Mouse (Mus musculus): ENCODE results near the gene Haus7. TPM values are rescaled to one million over a fixed set of nuclear protein-coding genes. Genes with fewer than 3 reads are reported as not detected.

The Haus7 gene
- polyA plus RNA-seq, 1 experiment from 2014 or later = 69.6 TPM

DNA sequence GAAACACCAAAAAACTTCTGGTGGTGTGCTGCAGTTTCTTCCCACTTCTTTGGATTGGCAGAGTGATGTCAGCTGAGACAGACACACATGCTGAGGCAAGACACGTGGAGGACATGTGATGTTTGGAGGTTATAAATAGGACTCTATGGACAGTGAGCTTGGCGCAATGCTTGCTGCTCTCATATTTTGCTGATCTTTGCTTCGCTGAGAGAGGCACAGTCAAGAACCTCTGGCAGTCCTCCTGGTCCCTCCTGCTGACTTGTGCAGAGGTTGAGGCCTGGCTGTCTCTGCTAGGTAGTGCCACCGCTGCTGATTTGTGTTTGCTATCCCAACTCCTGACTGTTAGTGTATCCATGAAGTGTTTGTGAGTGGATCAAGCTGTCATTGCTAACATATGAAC lies 67.4 kb downstream of the Haus7 start:
- Histone ChIP-seq H3K4me2 (replicated peaks) (no peak overlapping the region), H3K36me3 (no peaks in the 10 kb centered on the region), H3K4me1 (no peaks in the 10 kb centered on the region), H3K27me3 (0 out of 2 replicates have a peak, but pooled peaks cover 1% of the 10 kb centered on the region), H3K27ac (replicated peaks) (no peak overlapping the region), H3K9ac (replicated peaks) (no peak overlapping the region), H3K9me3 (no peaks in the 10 kb centered on the region), H3K4me3 (no peak overlapping the region)
- no peak for ATAC-seq (ENCODE audit: low FRiP score, low read depth)
- 87% methylated on average over 4 of the region's 4 CpGs for WGBS

Other genes with a start within 250 kb of the Haus7 start
- 0.43 and 0.70 TPM in 2 replicates for gene Xlr4b, start 244.7 kb downstream of the Haus7 start, polyA plus RNA-seq (2016; fragmentation: Nextera tagmentation; extraction: Ambion mirVana)
- gene F8a, start 230.8 kb downstream of the Haus7 start, polyA plus RNA-seq (2016; fragmentation: Nextera tagmentation; extraction: Ambion mirVana) = 23.1 and 23.2 TPM in 2 replicates
- not detected in 2 replicates for gene Xlr4c, start 215.9 kb downstream of the Haus7 start, polyA plus RNA-seq (2016; fragmentation: Nextera tagmentation; extraction: Ambion mirVana)
- gene Xlr3c, start 193.7 kb downstream of the Haus7 start, polyA plus RNA-seq (2016; fragmentation: Nextera tagmentation; extraction: Ambion mirVana) = 0.37 TPM in 1 of 2 replicates, not detected in the other
- 0.14 and 0.16 TPM in 2 replicates for gene Xlr5a, start 166.1 kb downstream of the Haus7 start, polyA plus RNA-seq (2016; fragmentation: Nextera tagmentation; extraction: Ambion mirVana)
- gene Xlr5c, start 166.1 kb downstream of the Haus7 start, polyA plus RNA-seq (2016; fragmentation: Nextera tagmentation; extraction: Ambion mirVana) = not detected in 2 replicates
- gene Gm45015, start 122.2 kb downstream of the Haus7 start, polyA plus RNA-seq (2016; fragmentation: Nextera tagmentation; extraction: Ambion mirVana) = not detected in 2 replicates
- gene Zfp275, start 116.4 kb downstream of the Haus7 start, polyA plus RNA-seq (2016; fragmentation: Nextera tagmentation; extraction: Ambion mirVana) = 18.6 and 19.1 TPM in 2 replicates
- gene Gm18336, start 60.3 kb downstream of the Haus7 start, polyA plus RNA-seq (2016; fragmentation: Nextera tagmentation; extraction: Ambion mirVana) = not detected in 2 replicates
- 0.18 and 0.22 TPM in 2 replicates for gene Zfp92, start 47.9 kb downstream of the Haus7 start, polyA plus RNA-seq (2016; fragmentation: Nextera tagmentation; extraction: Ambion mirVana)
- gene Trex2, start 23.7 kb downstream of the Haus7 start, polyA plus RNA-seq (2016; fragmentation: Nextera tagmentation; extraction: Ambion mirVana) = not detected in 2 replicates
- gene Bgn, start 24.6 kb upstream of the Haus7 start, polyA plus RNA-seq (2016; fragmentation: Nextera tagmentation; extraction: Ambion mirVana) = 36.2 and 43.1 TPM in 2 replicates
- gene Atp2b3, start 44.0 kb upstream of the Haus7 start, polyA plus RNA-seq (2016; fragmentation: Nextera tagmentation; extraction: Ambion mirVana) = 0.94 and 0.99 TPM in 2 replicates
- 3.9 and 4.1 TPM in 2 replicates for gene Dusp9, start 180.4 kb upstream of the Haus7 start, polyA plus RNA-seq (2016; fragmentation: Nextera tagmentation; extraction: Ambion mirVana)
- 26.2 and 30.0 TPM in 2 replicates for gene Pnck, start 201.1 kb upstream of the Haus7 start, polyA plus RNA-seq (2016; fragmentation: Nextera tagmentation; extraction: Ambion mirVana)
- gene Slc6a8, start 214.1 kb upstream of the Haus7 start, polyA plus RNA-seq (2016; fragmentation: Nextera tagmentation; extraction: Ambion mirVana) = 7.3 and 7.7 TPM in 2 replicates

Data from midbrain, embryonic 12.5 days (tissue).